Mouse (Mus musculus): ENCODE results near the gene Ankfy1. TPM values are rescaled to one million over a fixed set of nuclear protein-coding genes. Genes with fewer than 3 reads are reported as not detected.
"Not testable (repeated sequence)": the region's sequence is repeated elsewhere in the genome, so short reads cannot be mapped to it uniquely, and the experiment has no call there.

The Ankfy1 gene
- polyA plus RNA-seq, 1 experiment from 2014 or later, result 42.8 TPM

GRCm38 (mm10) chr11:72675280-72675679 lies 14.5 kb upstream of the Ankfy1 start:
- in situ Hi-C loops (cut with MboI; ENCODE audit: low pct_unique_long_range_greater_than_20kb), result no loop called here
- no peaks in the 10 kb centered on the region for H3K27me3 ChIP-seq
- ATAC-seq (no peak), DNase-seq (ENCODE audit: low read depth, low spot score) (no peak)
- TF ChIP-seq CTCF (IDR thresholded peaks at IDR 0.05), result no peak
- ChIA-PET CTCF (no interaction called here), POLR2A (no interaction called here)

- ChIA-PET CTCF (interaction anchor here (1.1 kb wide), 1 partner anchor 20 kb away, joined by 5 read pairs; no protein-coding TSS in a partner anchor), POLR2A (interaction anchor here (1.0 kb wide), 1 partner anchor 73 kb away, joined by 3 read pairs; no protein-coding TSS in a partner anchor)
- H3K27me3 ChIP-seq, result no peaks in the 10 kb centered on the region
- no peak for DNase-seq (ENCODE audit: low read depth, low spot score)
- ATAC-seq, result no peak
- TF ChIP-seq CTCF (IDR thresholded peaks at IDR 0.05), result no peak
- in situ Hi-C loops (cut with MboI; ENCODE audit: low pct_unique_long_range_greater_than_20kb), result no loop called here
Measured at GRCm38 (mm10) chr11:72680726-72681125, 9.1 kb upstream of the Ankfy1 start.

- DNase-seq (ENCODE audit: low read depth, low spot score), result no peak
- ChIA-PET CTCF (no interaction called here), POLR2A (no interaction called here)
- TF ChIP-seq CTCF (IDR thresholded peaks at IDR 0.05), result no peak
- H3K27me3 ChIP-seq, result no peaks in the 10 kb centered on the region
- in situ Hi-C loops (cut with MboI; ENCODE audit: low pct_unique_long_range_greater_than_20kb), result no loop called here
- ATAC-seq, result no peak
Measured at GRCm38 (mm10) chr11:72683402-72683801, 6.4 kb upstream of the Ankfy1 start.

- ChIA-PET POLR2A (no interaction called here), CTCF (interaction anchor here (1.8 kb wide), 1 partner anchor 12 kb away, joined by 5 read pairs; no protein-coding TSS in a partner anchor)
- no peak for TF ChIP-seq CTCF (IDR thresholded peaks at IDR 0.05)
- in situ Hi-C loops (cut with MboI; ENCODE audit: low pct_unique_long_range_greater_than_20kb), result no loop called here
- ATAC-seq, result no peak
- DNase-seq (ENCODE audit: low read depth, low spot score), result no peak
- H3K27me3 ChIP-seq, result no peaks in the 10 kb centered on the region
Measured at GRCm38 (mm10) chr11:72686697-72687096, 3.1 kb upstream of the Ankfy1 start.

DNA sequence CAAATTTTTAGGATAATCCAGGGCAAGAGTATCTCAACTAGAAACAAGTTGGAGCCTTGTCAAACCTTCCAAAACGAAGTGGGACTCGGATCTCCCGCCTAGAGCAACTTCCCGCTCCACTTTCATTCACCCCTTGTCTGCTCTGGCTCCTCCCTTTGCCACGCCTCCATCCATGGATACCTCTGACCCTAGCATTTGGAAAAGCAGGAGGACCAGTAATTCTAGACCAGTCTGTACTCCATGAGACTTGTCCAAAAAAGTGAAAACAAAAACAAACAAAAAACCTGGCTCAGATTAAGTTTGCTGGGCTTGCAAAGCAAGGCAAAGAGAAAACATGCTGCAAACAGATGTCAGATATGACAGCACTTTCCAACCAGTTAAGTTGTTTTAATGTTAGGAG lies 1.6 kb upstream of the Ankfy1 start:
- POLR2A ChIA-PET, result interaction anchor here (1.2 kb wide), 1 partner anchor 10 kb away, joined by 3 read pairs; no protein-coding TSS in a partner anchor

GRCm38 (mm10) chr11:72689115-72689514 lies 691 bp upstream of the Ankfy1 start:
- H3K27me3 ChIP-seq, result no peaks in the 10 kb centered on the region
- DNase-seq (ENCODE audit: low read depth, low spot score), result no peak
- ATAC-seq, result no peak
- TF ChIP-seq CTCF (IDR thresholded peaks at IDR 0.05), result no peak
- in situ Hi-C loops (cut with MboI; ENCODE audit: low pct_unique_long_range_greater_than_20kb), result no loop called here
- ChIA-PET CTCF (no interaction called here), POLR2A (interaction anchor here (1.2 kb wide), 1 partner anchor 11 kb away, joined by 3 read pairs; no protein-coding TSS in a partner anchor)

More for the DNA sequence above, 1.6 kb upstream of the Ankfy1 start:
- TF ChIP-seq CTCF (IDR thresholded peaks at IDR 0.05), result no peak
- H3K27me3 ChIP-seq, result no peaks in the 10 kb centered on the region
- CTCF ChIA-PET, result no interaction called here
- in situ Hi-C loops (cut with MboI; ENCODE audit: low pct_unique_long_range_greater_than_20kb), result no loop called here
- DNase-seq (ENCODE audit: low read depth, low spot score) (no peak), ATAC-seq (no peak)

DNA sequence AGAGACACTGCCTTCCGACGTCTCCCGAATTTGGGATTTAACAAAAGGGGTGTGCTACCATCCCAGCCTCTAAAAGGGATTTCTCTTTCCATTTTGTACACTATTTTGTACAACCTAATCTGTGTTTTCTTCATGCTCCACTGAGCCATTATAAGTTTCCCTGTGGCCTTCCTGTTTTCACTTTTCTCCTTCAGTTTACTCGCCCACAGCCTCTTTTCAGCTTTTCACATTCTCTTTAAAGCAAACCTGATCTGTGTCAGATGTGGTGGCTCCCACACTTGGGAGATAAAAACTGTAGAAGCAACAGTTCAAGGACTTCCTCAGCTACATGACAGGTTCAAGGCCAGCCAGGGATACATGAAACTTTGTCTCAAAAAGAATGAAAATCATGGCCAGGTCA lies 2.5 kb downstream of the Ankfy1 start:
- ChIA-PET CTCF (interaction anchor here (0.8 kb wide), 1 partner anchor 11 kb away, joined by 3 read pairs; no protein-coding TSS in a partner anchor), POLR2A (no interaction called here)
- ATAC-seq (no peak), DNase-seq (ENCODE audit: low read depth, low spot score) (no peak)
- no peak for TF ChIP-seq CTCF (IDR thresholded peaks at IDR 0.05)
- in situ Hi-C loops (cut with MboI; ENCODE audit: low pct_unique_long_range_greater_than_20kb), result no loop called here
- H3K27me3 ChIP-seq, result no peaks in the 10 kb centered on the region

GRCm38 (mm10) chr11:72695025-72695424 lies 5.2 kb downstream of the Ankfy1 start:
- no peaks in the 10 kb centered on the region for H3K27me3 ChIP-seq
- TF ChIP-seq CTCF (IDR thresholded peaks at IDR 0.05), result no peak
- in situ Hi-C loops (cut with MboI; ENCODE audit: low pct_unique_long_range_greater_than_20kb), result no loop called here
- ATAC-seq (no peak), DNase-seq (ENCODE audit: low read depth, low spot score) (no peak)
- CTCF ChIA-PET, result interaction anchor here (1.3 kb wide), 1 partner anchor 11 kb away, joined by 3 read pairs; no protein-coding TSS in a partner anchor
- POLR2A ChIA-PET, result no interaction called here

DNA sequence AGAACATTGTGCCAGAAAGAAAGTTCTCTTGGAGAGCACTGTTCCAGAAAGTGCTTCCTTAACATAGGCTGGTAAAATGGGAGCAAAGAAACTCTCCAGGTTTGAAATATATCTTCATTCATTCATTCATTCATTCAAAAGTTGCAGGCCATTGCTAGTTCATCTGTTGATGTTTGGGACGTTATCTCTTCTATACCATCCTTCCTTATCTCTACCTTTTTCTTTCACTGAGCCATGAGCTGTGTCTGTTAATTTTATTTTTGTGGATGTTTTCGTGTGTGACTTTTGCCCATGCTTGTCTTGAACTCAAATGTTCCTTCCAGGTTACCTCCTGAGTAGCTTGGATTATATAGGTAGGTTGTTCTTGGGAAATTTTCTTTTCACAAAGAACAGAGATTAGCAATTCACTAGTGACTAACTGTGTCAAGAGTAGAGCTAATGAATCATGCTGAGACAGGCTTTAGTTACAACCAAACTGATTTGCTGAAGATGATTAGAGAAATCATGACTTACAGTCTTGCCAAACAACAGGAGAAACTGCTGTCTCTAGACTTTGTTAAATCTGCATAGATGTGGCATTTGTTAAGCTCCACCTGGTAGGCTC lies 6.7 kb downstream of the Ankfy1 start:
- H3K27me3 ChIP-seq, result no peaks in the 10 kb centered on the region
- no peak for ATAC-seq
- CTCF ChIA-PET, result interaction anchor here (0.7 to 2.0 kb wide), 2 partner anchors 12 to 22 kb away, joined by 3 to 6 read pairs; no protein-coding TSS in a partner anchor
- DNase-seq (ENCODE audit: low read depth, low spot score), result no peak
- no peak for TF ChIP-seq CTCF (IDR thresholded peaks at IDR 0.05)
- POLR2A ChIA-PET, result no interaction called here
- in situ Hi-C loops (cut with MboI; ENCODE audit: low pct_unique_long_range_greater_than_20kb), result no loop called here

GRCm38 (mm10) chr11:72697323-72697722 lies 7.5 kb downstream of the Ankfy1 start:
- ChIA-PET POLR2A (interaction anchor here (0.7 kb wide), 1 partner anchor 31 kb away, joined by 3 read pairs; no protein-coding TSS in a partner anchor), CTCF (interaction anchor here (0.7 to 2.0 kb wide), 3 partner anchors 11 to 26 kb away, joined by 3 to 6 read pairs (median 3); no protein-coding TSS in a partner anchor)
- in situ Hi-C loops (cut with MboI; ENCODE audit: low pct_unique_long_range_greater_than_20kb), result no loop called here
- DNase-seq (ENCODE audit: low read depth, low spot score) (no peak), ATAC-seq (no peak)
- TF ChIP-seq CTCF (IDR thresholded peaks at IDR 0.05), result no peak
- H3K27me3 ChIP-seq, result no peaks in the 10 kb centered on the region

DNA sequence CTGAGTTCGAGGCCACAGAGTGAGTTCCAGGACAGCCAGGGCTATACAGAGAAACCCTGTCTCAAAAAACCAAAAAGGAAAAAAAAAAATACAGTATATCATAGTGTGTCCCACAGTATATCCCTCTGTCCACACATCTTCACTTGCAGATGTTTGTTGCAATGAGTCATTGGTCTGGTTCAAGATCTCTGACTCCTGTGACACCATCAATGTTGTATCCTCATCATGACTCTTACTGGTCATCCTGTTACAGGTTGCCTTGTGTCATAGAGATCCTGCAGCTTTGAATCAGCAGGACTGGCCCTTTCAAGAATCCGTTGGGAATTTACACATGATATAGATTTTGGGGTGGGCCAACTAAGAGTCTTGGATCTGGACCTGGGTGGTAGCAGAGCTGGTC lies 15.3 kb downstream of the Ankfy1 start:
- ChIA-PET POLR2A (interaction anchor here (0.9 kb wide), 1 partner anchor 122 kb away, joined by 3 read pairs; no protein-coding TSS in a partner anchor), CTCF (interaction anchor here (0.8 kb wide), 1 partner anchor 11 kb away, joined by 3 read pairs; no protein-coding TSS in a partner anchor)
- DNase-seq (ENCODE audit: low read depth, low spot score); in situ Hi-C loops (cut with MboI; ENCODE audit: low pct_unique_long_range_greater_than_20kb); ATAC-seq; H3K27me3 ChIP-seq: not testable (repeated sequence)
